Mouse (Mus musculus) testis, adult 2 months (tissue): Measurements from ENCODE around the gene Cracr2b. TPM values are rescaled to one million over a fixed set of nuclear protein-coding genes. Genes with fewer than 3 reads are reported as not detected.
A peak's percentile ranks its signal among the peaks of the same experiment; 100 is the strongest.

Source experiments
- H3K27ac ChIP-seq: fragments of 200-500 bp; 2 replicates; pipeline ENCODE4 v1.5.1; 2012; ENCODE audit warnings: low read depth, low read length; ENCODE audit not compliant: control insufficient read depth, insufficient read depth
- H3K27me3 ChIP-seq: fragments of 200-500 bp; 2 replicates; pipeline ENCODE4 v1.6.1; 2012; ENCODE audit warnings: mild to moderate bottlenecking, low read length, moderate library complexity; ENCODE audit not compliant: control insufficient read depth, insufficient read depth
- H3K36me3 ChIP-seq: fragments of 200-500 bp; 2 replicates; pipeline ENCODE4 v1.6.1; 2012; ENCODE audit warnings: mild to moderate bottlenecking, low read length; ENCODE audit not compliant: control insufficient read depth, insufficient read depth
- H3K4me1 ChIP-seq: fragments of 200-500 bp; 2 replicates; pipeline ENCODE4 v1.6.1; 2012; ENCODE audit warnings: low read length; ENCODE audit not compliant: control insufficient read depth, insufficient read depth
- H3K4me3 ChIP-seq: fragments of 200-500 bp; 2 replicates; pipeline ENCODE4 v1.5.1; 2012; ENCODE audit warnings: low read depth, mild to moderate bottlenecking, low read length, moderate library complexity, mixed read lengths; ENCODE audit not compliant: control insufficient read depth
- CTCF ChIP-seq: fragments of 200-500 bp; IDR thresholded peaks from 2 replicates; pipeline ENCODE4 v1.5.1; 2012; ENCODE audit warnings: low read depth, mild to moderate bottlenecking, inconsistent platforms, low read length, moderate library complexity; ENCODE audit not compliant: control insufficient read depth, insufficient read depth, insufficient replicate concordance
- POLR2A ChIP-seq: fragments of 200-500 bp; IDR thresholded peaks from 2 replicates; pipeline ENCODE4 v1.6.1; 2012; ENCODE audit warnings: low read depth, mild to moderate bottlenecking, inconsistent platforms, low read length, moderate library complexity; ENCODE audit not compliant: control insufficient read depth
- polyA plus RNA-seq: library from polyadenylated mRNA; depleted of rRNA; stranded (reverse); fragments of >200 nt; gene quantifications from 2 replicates; pipeline ENCODE4 v1.2.3, GENCODE M21; 2012

The Cracr2b gene
- polyA plus RNA-seq, 1 experiment, result 2.1 TPM

- H3K4me1 ChIP-seq, result peaks cover 62% of the 10 kb centered on the region
- no peaks in the 10 kb centered on the region for H3K36me3 ChIP-seq
- H3K4me3 ChIP-seq, result peak overlapping the region; percentile 66
- H3K27me3 ChIP-seq, result no peaks in the 10 kb centered on the region
- TF ChIP-seq POLR2A (no peak), CTCF (no peak)
- H3K27ac ChIP-seq, result no peak overlapping the region; the same call in 1 of the 2 replicates
Measured at GRCm38 (mm10) chr7:141463824-141464602, 3.1 kb downstream of the Cracr2b start.

DNA sequence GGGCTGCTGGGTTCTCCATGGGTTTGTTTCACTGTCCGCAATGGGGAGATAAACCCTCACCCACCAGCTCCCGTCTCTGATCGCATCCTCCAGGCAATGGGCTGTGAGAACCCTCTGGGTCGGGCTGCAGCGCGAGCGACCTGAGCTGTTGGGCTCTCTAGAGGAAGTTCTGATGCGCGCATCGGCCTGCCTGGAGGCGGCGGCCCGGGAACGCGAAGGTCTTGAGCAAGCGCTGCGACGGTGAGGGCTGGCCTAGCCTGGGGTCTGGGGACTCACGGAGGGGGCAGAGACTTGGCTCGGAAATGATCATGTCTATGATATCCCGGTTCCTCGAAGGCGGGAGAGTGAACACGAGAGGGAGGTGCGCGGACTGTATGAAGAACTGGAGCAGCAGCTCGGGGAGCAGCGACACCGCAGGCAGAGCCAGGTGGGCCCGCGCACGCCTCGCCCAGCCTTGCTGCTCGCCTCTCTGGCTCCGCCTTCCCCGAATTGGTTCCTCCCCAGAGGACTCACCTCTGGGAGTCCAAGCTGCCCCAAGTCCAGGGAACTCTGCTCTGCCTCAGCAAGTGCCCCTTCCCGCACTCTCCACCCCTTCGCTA, 3.8 kb downstream of the Cracr2b start:
- Histone ChIP-seq H3K4me1 (peaks cover 61% of the 10 kb centered on the region), H3K27me3 (no peaks in the 10 kb centered on the region), H3K4me3 (peak overlapping the region; percentile 66), H3K36me3 (no peaks in the 10 kb centered on the region), H3K27ac (peak overlapping the region; percentile 18)
- TF ChIP-seq POLR2A (no peak), CTCF (no peak)

GRCm38 (mm10) chr7:141465388-141466044, 4.6 kb downstream of the Cracr2b start:
- no peak overlapping the region for H3K4me3 ChIP-seq
- H3K27me3 ChIP-seq, result no peaks in the 10 kb centered on the region
- TF ChIP-seq POLR2A, result no peak
- no peak for TF ChIP-seq CTCF
- peak overlapping the region; percentile 23; the same call in 1 of the 2 replicates for H3K27ac ChIP-seq
- no peaks in the 10 kb centered on the region; the same call in 1 of the 2 replicates for H3K36me3 ChIP-seq
- H3K4me1 ChIP-seq, result peaks cover 61% of the 10 kb centered on the region

- peak overlapping the region; percentile 23; the same call in 1 of the 2 replicates for H3K27ac ChIP-seq
- no peak overlapping the region for H3K4me3 ChIP-seq
- no peaks in the 10 kb centered on the region for H3K27me3 ChIP-seq
- TF ChIP-seq POLR2A, result no peak
- no peak for TF ChIP-seq CTCF
- H3K4me1 ChIP-seq, result peaks cover 59% of the 10 kb centered on the region
- H3K36me3 ChIP-seq, result no peaks in the 10 kb centered on the region; the same call in 1 of the 2 replicates
Measured at GRCm38 (mm10) chr7:141466045-141466394, 5.1 kb downstream of the Cracr2b start.

- Histone ChIP-seq H3K4me3 (peak overlapping the region; percentile 87), H3K36me3 (no peaks in the 10 kb centered on the region; the same call in 1 of the 2 replicates), H3K27ac (peak overlapping the region; percentile 37), H3K4me1 (peaks cover 55% of the 10 kb centered on the region), H3K27me3 (no peaks in the 10 kb centered on the region)
- no peak for TF ChIP-seq CTCF
- TF ChIP-seq POLR2A, result no peak
Measured at GRCm38 (mm10) chr7:141466607-141467148, 5.8 kb downstream of the Cracr2b start.

GRCm38 (mm10) chr7:141467230-141468030, 6.5 kb downstream of the Cracr2b start, which contains the start of gene Cd151:
Gene Cd151, plus strand, starts transcription at chr7:141467392.
- peaks cover 49% of the 10 kb centered on the region for H3K4me1 ChIP-seq
- H3K27ac ChIP-seq, result peak within 1 kb of the TSS; percentile 58
- peak; percentile 63 for TF ChIP-seq POLR2A
- TF ChIP-seq CTCF, result no peak
- no peaks in the 10 kb centered on the region; the same call in 1 of the 2 replicates for H3K36me3 ChIP-seq
- H3K4me3 ChIP-seq, result peak within 1 kb of the TSS; percentile 87
- no peaks in the 10 kb centered on the region for H3K27me3 ChIP-seq
